Mouse (Mus musculus): ENCODE data around the gene Cox7b.
A peak's percentile ranks its signal among the peaks of the same experiment; 100 is the strongest.

DNA sequence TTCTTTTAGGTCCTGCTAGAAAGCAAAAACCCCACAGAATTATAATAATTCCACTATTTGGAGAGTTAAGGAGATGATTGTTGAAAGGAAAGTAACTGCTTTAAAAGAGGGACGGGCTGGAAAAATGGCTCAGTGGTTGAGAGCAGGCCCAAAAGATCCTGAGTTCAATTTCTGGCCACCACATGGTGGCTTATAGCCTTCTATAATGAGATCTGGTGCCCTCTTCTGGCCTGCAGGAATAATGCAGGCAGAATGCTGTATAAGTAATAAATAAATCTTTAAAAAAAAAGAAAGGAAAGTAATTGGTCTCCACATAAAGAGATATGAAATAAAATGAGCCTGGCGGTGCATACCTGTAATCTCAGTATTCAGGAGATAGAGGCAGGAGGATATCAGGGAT is 2.3 kb upstream of the Cox7b start:
- TF ChIP-seq MAFK (IDR thresholded peaks at IDR 0.05; ENCODE audit: insufficient read depth, low read depth, low read length) (no peak), ZNF384 (IDR thresholded peaks at IDR 0.05; ENCODE audit: low read depth, low read length) (peak; percentile 75; the same call in 1 of the 2 replicates), CHD2 (IDR thresholded peaks at IDR 0.05; ENCODE audit: low read depth, low read length) (no peak)

Measured in ES-E14 (cell line).